Mouse (Mus musculus): ENCODE measurements around the gene Plekhh3.

The Plekhh3 gene

GRCm38 (mm10) chr11:101186526-101187247 is 15.5 kb upstream of the Plekhh3 start:
- in situ Hi-C loops (cut with MboI): no loop called here

- in situ Hi-C loops (cut with MboI): no loop called here
These were observed 14.3 kb upstream of the Plekhh3 start for GRCm38 (mm10) chr11:101185441-101185840.

GRCm38 (mm10) chr11:101184984-101185383 is 13.8 kb upstream of the Plekhh3 start:
- in situ Hi-C loops (cut with MboI): no loop called here

- in situ Hi-C loops (cut with MboI): no loop called here
These were observed 11.8 kb upstream of the Plekhh3 start for GRCm38 (mm10) chr11:101182771-101183517.

- in situ Hi-C loops (cut with MboI): no loop called here
These were observed 10.8 kb upstream of the Plekhh3 start for GRCm38 (mm10) chr11:101181961-101182360.

GRCm38 (mm10) chr11:101180846-101181740 is 9.9 kb upstream of the Plekhh3 start:
- in situ Hi-C loops (cut with MboI): no loop called here

- in situ Hi-C loops (cut with MboI): no loop called here
These were observed 9.1 kb upstream of the Plekhh3 start for GRCm38 (mm10) chr11:101180261-101180660.

- in situ Hi-C loops (cut with MboI): no loop called here
These were observed 8.2 kb upstream of the Plekhh3 start for GRCm38 (mm10) chr11:101179306-101179705.

GRCm38 (mm10) chr11:101178061-101179058 is 7.2 kb upstream of the Plekhh3 start:
- in situ Hi-C loops (cut with MboI): no loop called here

- in situ Hi-C loops (cut with MboI): no loop called here
These were observed 6.0 kb upstream of the Plekhh3 start for GRCm38 (mm10) chr11:101176933-101177773.

- in situ Hi-C loops (cut with MboI): no loop called here
These were observed 5.1 kb upstream of the Plekhh3 start for GRCm38 (mm10) chr11:101176117-101176691.

GRCm38 (mm10) chr11:101175636-101176116 is 4.5 kb upstream of the Plekhh3 start:
- in situ Hi-C loops (cut with MboI): no loop called here

- in situ Hi-C loops (cut with MboI): no loop called here
These were observed 3.9 kb upstream of the Plekhh3 start, which contains the start of gene Ccr10 for GRCm38 (mm10) chr11:101174851-101175628. Gene Ccr10, minus strand, starts transcription at chr11:101175443.

GRCm38 (mm10) chr11:101174389-101174745 is 3.2 kb upstream of the Plekhh3 start:
- in situ Hi-C loops (cut with MboI): no loop called here

- in situ Hi-C loops (cut with MboI): no loop called here
These were observed 2.7 kb upstream of the Plekhh3 start for GRCm38 (mm10) chr11:101173631-101174388.

GRCm38 (mm10) chr11:101173112-101173511 is 2.0 kb upstream of the Plekhh3 start:
- in situ Hi-C loops (cut with MboI): no loop called here

- in situ Hi-C loops (cut with MboI): no loop called here
These were observed 1.3 kb upstream of the Plekhh3 start for GRCm38 (mm10) chr11:101172434-101172815.
